In genomic region chr10:4211067-4211447, GRCm38 (mm10) we compare ENCODE assay signal across 17 mouse cellular contexts. TPM values are rescaled to one million over a fixed set of nuclear protein-coding genes. Genes with fewer than 3 reads are reported as not detected.
DNase-seq lines count a peak whose midpoint lies in the region; ATAC-seq lines count a peak whose summit lies in the region.
"Had no signal": no experiment of that assay in that cellular context is flagged by ENCODE, and none has a peak within 500 bp of the region (broad histone marks: within the 10 kb centered on the region; RNA-seq: fewer than 3 reads in every experiment).

No protein-coding gene starts in this region.

- H3K4me2 ChIP-seq in heart, embryonic 14.5 days (ENCODE audit: low read length): peak overlapping the region; percentile 67
- peak overlapping the region; percentile 58; the same call in 1 of the 2 replicates for H3K4me2 ChIP-seq in lung, embryonic 15.5 days
- peak overlapping the region; percentile 61 for H3K4me2 ChIP-seq in embryonic facial prominence, embryonic 14.5 days (ENCODE audit: low read depth, low read length)
- peak overlapping the region; percentile 44 for H3K4me2 ChIP-seq in stomach, embryonic 15.5 days
- H3K4me2 ChIP-seq: forebrain, embryonic 12.5 days had no signal

- no peak overlapping the region for H3K27ac ChIP-seq in heart, embryonic 14.5 days (replicated peaks in 1 of 2; ENCODE audit: control insufficient read depth in 1 of 2, insufficient read depth in 1 of 2, low read depth in 2 of 2, low read length in 2 of 2)
- no peak overlapping the region for H3K27ac ChIP-seq in lung, embryonic 15.5 days
- H3K27ac ChIP-seq in embryonic facial prominence, embryonic 14.5 days (replicated peaks; ENCODE audit: low read depth, low read length): no peak overlapping the region
- no peak overlapping the region for H3K27ac ChIP-seq in stomach, embryonic 15.5 days
- H3K27ac ChIP-seq: forebrain, embryonic 12.5 days; hindbrain, embryonic 14.5 days; liver, embryonic 15.5 days; midbrain, embryonic 10.5 days had no signal

- no peaks in the 10 kb centered on the region for H3K9me3 ChIP-seq in heart, embryonic 14.5 days (ENCODE audit: control insufficient read depth, low read length)
- no peaks in the 10 kb centered on the region for H3K9me3 ChIP-seq in lung, embryonic 15.5 days
- H3K9me3 ChIP-seq in embryonic facial prominence, embryonic 14.5 days (ENCODE audit: control insufficient read depth, low read length): peaks cover 6% of the 10 kb centered on the region; the same call in 1 of the 2 replicates
- no peaks in the 10 kb centered on the region for H3K9me3 ChIP-seq in stomach, embryonic 15.5 days
- H3K9me3 ChIP-seq: liver, embryonic 15.5 days had no signal

- WGBS in heart, embryonic 14.5 days: 87% methylated on average over 4 of the region's 4 CpGs
- WGBS in lung, embryonic 15.5 days: 74% methylated on average over 4 of the region's 4 CpGs
- 52% methylated on average over 4 of the region's 4 CpGs for WGBS in embryonic facial prominence, embryonic 14.5 days
- WGBS in stomach, embryonic 15.5 days: 61% methylated on average over 4 of the region's 4 CpGs

- DNase-seq in heart, adult 8-10 months (ENCODE audit: low spot score): no peak
- no peak for DNase-seq in lung, postnatal 10 days
- no peak for DNase-seq in embryonic facial prominence, embryonic 14.5 days (ENCODE audit: low spot score)
- DNase-seq in cerebellum, postnatal 4 days (ENCODE audit: low spot score in 2 of 2): no peak
- DNase-seq: adrenal gland, postnatal 14 days; cerebellum, adult 11-12 months; gastrocnemius, postnatal 25 days; kidney, adult 18-20 months; lung, postnatal 36 days; thymus, adult 2 months had no signal

- no peak overlapping the region for H3K4me3 ChIP-seq in heart, embryonic 14.5 days (ENCODE audit: control insufficient read depth in 1 of 2, insufficient read depth in 1 of 2, low read depth in 1 of 2, low read length in 2 of 2)
- H3K4me3 ChIP-seq in lung, embryonic 15.5 days: no peak overlapping the region
- H3K4me3 ChIP-seq in embryonic facial prominence, embryonic 14.5 days (ENCODE audit: low read depth, low read length): no peak overlapping the region
- no peak overlapping the region for H3K4me3 ChIP-seq in stomach, embryonic 15.5 days (replicated peaks)
- H3K4me3 ChIP-seq: forebrain, embryonic 12.5 days; liver, embryonic 15.5 days had no signal

- no peak for ATAC-seq in heart, embryonic 14.5 days (ENCODE audit: insufficient number of reproducible peaks, insufficient read depth, low FRiP score, low read depth)
- no peak for ATAC-seq in lung, embryonic 15.5 days (ENCODE audit: borderline replicate concordance, extremely low read depth, low FRiP score, low TSS enrichment)
- ATAC-seq in embryonic facial prominence, embryonic 14.5 days (ENCODE audit: low read depth): no peak
- no peak for ATAC-seq in stomach, embryonic 15.5 days (ENCODE audit: insufficient read depth, low FRiP score, low read depth)

- H3K4me1 ChIP-seq in heart, embryonic 14.5 days (ENCODE audit: control insufficient read depth in 2 of 2, insufficient read depth in 2 of 2, low read length in 2 of 2): peaks cover 0 to 2% of the 10 kb centered on the region in 2 experiments; a peak in 1 of 4 replicates
- H3K4me1 ChIP-seq in lung, embryonic 15.5 days: peaks cover 9% of the 10 kb centered on the region
- H3K4me1 ChIP-seq in embryonic facial prominence, embryonic 14.5 days (ENCODE audit: control insufficient read depth, insufficient read depth, low read length): 0 out of 2 replicates have a peak, but pooled peaks cover 12% of the 10 kb centered on the region
- H3K4me1 ChIP-seq in stomach, embryonic 15.5 days: 0 out of 2 replicates have a peak, but pooled peaks cover 7% of the 10 kb centered on the region
- H3K4me1 ChIP-seq: forebrain, embryonic 12.5 days; liver, embryonic 15.5 days had no signal

- H3K9ac ChIP-seq in heart, embryonic 14.5 days (ENCODE audit: low read length): no peak overlapping the region
- no peak overlapping the region for H3K9ac ChIP-seq in lung, embryonic 15.5 days
- H3K9ac ChIP-seq in embryonic facial prominence, embryonic 14.5 days (ENCODE audit: low read depth, low read length): peak overlapping the region; percentile 52; the same call in 1 of the 2 replicates
- no peak overlapping the region for H3K9ac ChIP-seq in stomach, embryonic 15.5 days
- H3K9ac ChIP-seq: forebrain, embryonic 12.5 days; hindbrain, embryonic 14.5 days; liver, embryonic 15.5 days had no signal

- H3K36me3 ChIP-seq in heart, embryonic 14.5 days (ENCODE audit: control insufficient read depth, insufficient read depth, low read length): no peaks in the 10 kb centered on the region
- H3K36me3 ChIP-seq in lung, embryonic 15.5 days: no peaks in the 10 kb centered on the region
- H3K36me3 ChIP-seq in embryonic facial prominence, embryonic 14.5 days (ENCODE audit: control insufficient read depth, insufficient read depth, low read length): no peaks in the 10 kb centered on the region
- H3K36me3 ChIP-seq in stomach, embryonic 15.5 days: no peaks in the 10 kb centered on the region
- H3K36me3 ChIP-seq: forebrain, embryonic 12.5 days; liver, embryonic 15.5 days; midbrain, embryonic 10.5 days had no signal

- H3K27me3 ChIP-seq in heart, embryonic 14.5 days (ENCODE audit: control insufficient read depth, insufficient read depth, low read length): no peaks in the 10 kb centered on the region
- H3K27me3 ChIP-seq in lung, embryonic 15.5 days: no peaks in the 10 kb centered on the region
- no peaks in the 10 kb centered on the region for H3K27me3 ChIP-seq in embryonic facial prominence, embryonic 14.5 days (replicated peaks; ENCODE audit: control insufficient read depth, insufficient read depth, low read length)
- no peaks in the 10 kb centered on the region for H3K27me3 ChIP-seq in stomach, embryonic 15.5 days (replicated peaks)
- H3K27me3 ChIP-seq: forebrain, embryonic 12.5 days had no signal

RNA-seq across cellular contexts. Expression of gene Akap12, which starts 55.1 kb away (rescaled TPM):
- polyA plus RNA-seq in heart, embryonic 14.5 days (2014; fragmentation: Nextera tagmentation; extraction: Ambion mirVana): 28.3 and 34.7 TPM in 2 replicates
- 10 to 100 TPM; 18.1 to 24.4 (median 23.3) TPM for total RNA-seq in heart, adult 8-10 months (2022)
- polyA plus RNA-seq in lung, embryonic 15.5 days (2015; fragmentation: Nextera tagmentation; extraction: Ambion mirVana): 67.0 and 71.5 TPM in 2 replicates
- polyA plus RNA-seq in embryonic facial prominence, embryonic 14.5 days (2014; fragmentation: Nextera tagmentation; extraction: Ambion mirVana): 67.9 and 72.8 TPM in 2 replicates
- 59.6 and 62.9 TPM in 2 replicates for polyA plus RNA-seq in stomach, embryonic 15.5 days (2015; fragmentation: Nextera tagmentation; extraction: Ambion mirVana)
